Mouse (Mus musculus): ENCODE data around the gene Casp14. TPM values are rescaled to one million over a fixed set of nuclear protein-coding genes. Genes with fewer than 3 reads are reported as not detected.
"Not testable (repeated sequence)": the region's sequence is repeated elsewhere in the genome, so short reads cannot be mapped to it uniquely, and the experiment has no call there.

Casp14 gene
- not detected for polyA plus RNA-seq (2017; shearing (Covaris generic))

- no peak for ATAC-seq
These were observed at the start of gene Casp14 for GRCm38 (mm10) chr10:78718056-78718455. Casp14 (minus strand) TSS chr10:78718294.

- ATAC-seq, result no peak
These were observed 47.5 kb upstream of the Casp14 start for GRCm38 (mm10) chr10:78765570-78765969.

GRCm38 (mm10) chr10:78756021-78756420, 37.9 kb upstream of the Casp14 start:
- no peak for ATAC-seq

GRCm38 (mm10) chr10:78752452-78753191, 34.5 kb upstream of the Casp14 start, which contains the start of gene Ccdc105:
Ccdc105 (minus strand) TSS chr10:78753065.
- no peak for ATAC-seq

- ATAC-seq, result no peak
These were observed 30.9 kb upstream of the Casp14 start for GRCm38 (mm10) chr10:78748946-78749345.

GRCm38 (mm10) chr10:78748161-78748560, 30.1 kb upstream of the Casp14 start:
- no peak for ATAC-seq

- no peak for ATAC-seq
These were observed 29.1 kb upstream of the Casp14 start for GRCm38 (mm10) chr10:78747035-78747721.

GRCm38 (mm10) chr10:78745453-78746232, 27.5 kb upstream of the Casp14 start:
- no peak for ATAC-seq

GRCm38 (mm10) chr10:78743721-78744120, 25.6 kb upstream of the Casp14 start:
- no peak for ATAC-seq

- no peak for ATAC-seq
These were observed 21.7 kb upstream of the Casp14 start for GRCm38 (mm10) chr10:78739821-78740220.

GRCm38 (mm10) chr10:78727876-78728275, 9.8 kb upstream of the Casp14 start:
- no peak for ATAC-seq

- no peak for ATAC-seq
These were observed 8.9 kb upstream of the Casp14 start for GRCm38 (mm10) chr10:78727035-78727434.

- no peak for ATAC-seq
These were observed 5.3 kb upstream of the Casp14 start for GRCm38 (mm10) chr10:78723416-78723815.

GRCm38 (mm10) chr10:78722654-78723053, 4.6 kb upstream of the Casp14 start:
- no peak for ATAC-seq

- ATAC-seq, result no peak
These were observed 3.9 kb upstream of the Casp14 start for GRCm38 (mm10) chr10:78722036-78722435.

- no peak for ATAC-seq
These were observed 1.9 kb downstream of the Casp14 start for GRCm38 (mm10) chr10:78716231-78716630.

GRCm38 (mm10) chr10:78715156-78715555, 2.9 kb downstream of the Casp14 start:
- ATAC-seq, result no peak

GRCm38 (mm10) chr10:78714129-78714528, 4.0 kb downstream of the Casp14 start:
- no peak for ATAC-seq

- ATAC-seq, result no peak
These were observed 7.4 kb downstream of the Casp14 start for GRCm38 (mm10) chr10:78710706-78711105.

GRCm38 (mm10) chr10:78700881-78701280, 17.2 kb downstream of the Casp14 start:
- no peak for ATAC-seq

- ATAC-seq, result no peak
These were observed 28.1 kb downstream of the Casp14 start for GRCm38 (mm10) chr10:78689973-78690372.

GRCm38 (mm10) chr10:78686995-78687577, 31.0 kb downstream of the Casp14 start:
- no peak for ATAC-seq

GRCm38 (mm10) chr10:78670121-78670520, 48.0 kb downstream of the Casp14 start:
- not testable (repeated sequence) for ATAC-seq

Data from inflammation-experienced regulatory T-cells, adult 6 months (primary cell).